In genomic region chr10:61273844-61274215, GRCm38 (mm10) we compare ENCODE assay signal across 8 mouse cellular contexts. TPM values are rescaled to one million over a fixed set of nuclear protein-coding genes. Genes with fewer than 3 reads are reported as not detected.
DNase-seq lines count a peak whose midpoint lies in the region; ATAC-seq and TF ChIP-seq lines count a peak whose summit lies in the region.

No protein-coding gene starts in this region.

- H3K4me3 ChIP-seq in layer of hippocampus, adult 2 months: peak overlapping the region; percentile 55; the same call in 1 of the 2 replicates
- peak overlapping the region; percentile 53 for H3K4me3 ChIP-seq in intestine, embryonic 14.5 days (ENCODE audit: low read depth, low read length)
- H3K4me3 ChIP-seq in midbrain, embryonic 13.5 days (replicated peaks): peak overlapping the region; percentile 49

- H3K27ac ChIP-seq in layer of hippocampus, adult 2 months: peak overlapping the region; percentile 72; the same call in 1 of the 2 replicates
- no peak overlapping the region for H3K27ac ChIP-seq in intestine, embryonic 14.5 days (ENCODE audit: low read depth)
- H3K27ac ChIP-seq in midbrain, embryonic 13.5 days: no peak overlapping the region

- H3K9me3 ChIP-seq in intestine, embryonic 14.5 days (ENCODE audit: control insufficient read depth, low read length): no peaks in the 10 kb centered on the region
- no peaks in the 10 kb centered on the region for H3K9me3 ChIP-seq in midbrain, embryonic 13.5 days

- H3K4me1 ChIP-seq in intestine, embryonic 14.5 days (replicated peaks; ENCODE audit: control insufficient read depth, insufficient read depth, low read length): peaks cover 3% of the 10 kb centered on the region; the same call in 1 of the 2 replicates
- peaks cover 10% of the 10 kb centered on the region; the same call in 1 of the 2 replicates for H3K4me1 ChIP-seq in midbrain, embryonic 13.5 days (replicated peaks)

- peak overlapping the region; percentile 92 for H3K4me2 ChIP-seq in intestine, embryonic 14.5 days (ENCODE audit: low read length)
- peak overlapping the region; percentile 96 for H3K4me2 ChIP-seq in midbrain, embryonic 13.5 days (replicated peaks)

- no peak for ATAC-seq in intestine, embryonic 14.5 days (replicated peaks; ENCODE audit: low FRiP score, low TSS enrichment, low read depth)
- peak; percentile 7; the same call in 1 of the 2 replicates for ATAC-seq in midbrain, embryonic 13.5 days

- intact Hi-C loops in gastrocnemius, postnatal 36 days (cut with DNase I): loop anchor here (2.0 to 5.0 kb wide), 2 partner anchors 61 to 72 kb away; no protein-coding TSS in a partner anchor

- H3K9ac ChIP-seq in intestine, embryonic 14.5 days (ENCODE audit: low read length): peak overlapping the region; percentile 62
- peak overlapping the region; percentile 57; the same call in 1 of the 2 replicates for H3K9ac ChIP-seq in midbrain, embryonic 13.5 days (replicated peaks)

- WGBS in intestine, embryonic 14.5 days: 57% methylated on average over 7 of the region's 7 CpGs
- 48% methylated on average over 7 of the region's 7 CpGs for WGBS in midbrain, embryonic 13.5 days

- peak in 1 of 2 experiments; percentile 29 for DNase-seq in layer of hippocampus, adult 2 months (ENCODE audit: low spot score in 2 of 2)
- DNase-seq in layer of hippocampus, postnatal 25 days (ENCODE audit: extremely low spot score in 1 of 2, low spot score in 1 of 2): no peak
- peak; percentile 30 to 47 for DNase-seq in gastrocnemius, postnatal 36 days
- DNase-seq in intestine, embryonic 14.5 days (ENCODE audit: low spot score): peak; percentile 53
- no peak for DNase-seq in thymus, postnatal 4 days
- DNase-seq in Muller cell, postnatal 12 days (ENCODE audit: inconsistent ontology term): no peak
- no peak for DNase-seq in right cerebral cortex, postnatal 10 days (ENCODE audit: low spot score in 2 of 2)

- TF ChIP-seq CTCF in layer of hippocampus, adult 2 months (conservative IDR thresholded peaks at IDR 0.05): no peak

- H3K27me3 ChIP-seq in intestine, embryonic 14.5 days (replicated peaks; ENCODE audit: control insufficient read depth, insufficient read depth, low read length): 0 out of 2 replicates have a peak, but pooled peaks cover 9% of the 10 kb centered on the region
- H3K27me3 ChIP-seq in midbrain, embryonic 13.5 days: peaks cover 47% of the 10 kb centered on the region

- no peaks in the 10 kb centered on the region for H3K36me3 ChIP-seq in intestine, embryonic 14.5 days (ENCODE audit: control insufficient read depth, insufficient read depth, low read length)
- no peaks in the 10 kb centered on the region for H3K36me3 ChIP-seq in midbrain, embryonic 13.5 days

RNA-seq across cellular contexts. Expression of gene Adamts14, which starts 0.6 kb away (rescaled TPM):
- 1 to 10 TPM in 1 of 2 experiments, under 1 TPM in 1; 0.92 to 1.5 TPM for total RNA-seq in layer of hippocampus, adult 2 months (2021)
- 1 to 10 TPM; 1.3 TPM for total RNA-seq in layer of hippocampus, postnatal 25 days (2021)
- total RNA-seq in gastrocnemius, postnatal 36 days (2021): 1 to 10 TPM; 1.1 TPM
- 0.74 and 1.2 TPM in 2 replicates for polyA plus RNA-seq in intestine, embryonic 14.5 days (2014; fragmentation: Nextera tagmentation; extraction: Ambion mirVana)
- polyA plus RNA-seq in midbrain, embryonic 13.5 days (2015; fragmentation: Nextera tagmentation; extraction: Ambion mirVana): 0.24 and 0.28 TPM in 2 replicates

RNA-seq across cellular contexts. Expression of gene Prf1, which starts 23.8 kb away (rescaled TPM):
- not detected for total RNA-seq in layer of hippocampus, adult 2 months (2021)
- not detected for total RNA-seq in layer of hippocampus, postnatal 25 days (2021)
- total RNA-seq in gastrocnemius, postnatal 36 days (2021): not detected
- polyA plus RNA-seq in intestine, embryonic 14.5 days (2014; fragmentation: Nextera tagmentation; extraction: Ambion mirVana): not detected in 2 replicates
- polyA plus RNA-seq in midbrain, embryonic 13.5 days (2015; fragmentation: Nextera tagmentation; extraction: Ambion mirVana): not detected in 2 replicates

Comparison
In these comparisons a context has a peak if more than half of its experiments do, and no peak if none do; other contexts are left out.
1. DNase-seq: peak in gastrocnemius, postnatal 36 days (2 of 2) and intestine, embryonic 14.5 days (single experiment); none in layer of hippocampus, postnatal 25 days (0 of 2), thymus, postnatal 4 days (single experiment), Muller cell, postnatal 12 days (single experiment) and right cerebral cortex, postnatal 10 days (0 of 2).
2. Peak in every context shown above with its lines, with median percentiles within 50 percentile points of each other: H3K4me3 ChIP-seq.